Mouse (Mus musculus): ENCODE data around the gene Slit1.

Gene Slit1

GRCm38 (mm10) chr19:41743396-41743795, at the start of gene Slit1:
Slit1 (minus strand) TSS chr19:41743665.
- no peak for DNase-seq (ENCODE audit: low read depth, low spot score)
- Histone ChIP-seq H3K36me3 (ENCODE audit: control insufficient read depth, insufficient read depth, low read length, poor library complexity, severe bottlenecking) (no peaks in the 10 kb centered on the region), H3K27me3 (ENCODE audit: control insufficient read depth, insufficient read depth, low read length, poor library complexity, severe bottlenecking) (no peaks in the 10 kb centered on the region)

DNA sequence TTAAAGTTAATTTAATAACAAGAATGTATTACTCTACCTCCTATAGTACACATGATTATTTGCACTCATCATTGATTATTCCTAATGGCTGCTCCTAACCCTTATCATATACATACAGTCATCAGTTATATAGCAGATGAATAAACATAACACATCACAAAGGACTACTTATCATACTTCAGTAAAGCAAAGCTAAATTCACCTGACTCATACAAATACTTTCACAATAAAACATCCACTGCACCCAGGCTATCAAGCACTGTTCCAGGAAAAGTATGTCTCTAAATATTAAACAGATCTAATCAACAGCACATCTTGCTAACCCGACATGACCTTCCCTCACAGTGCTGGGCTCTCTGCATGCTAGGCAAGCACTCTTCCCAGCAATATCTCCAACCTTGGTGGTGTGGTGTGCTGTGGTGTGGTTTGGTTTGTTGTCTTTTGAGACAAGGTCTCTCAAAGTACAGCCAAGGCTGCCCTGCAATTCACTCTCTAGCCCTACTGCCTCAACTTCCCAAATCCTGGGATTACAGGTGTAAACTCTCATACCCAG, 49.5 kb upstream of the Slit1 start:
- H3K36me3 ChIP-seq (ENCODE audit: control insufficient read depth, insufficient read depth, low read length, poor library complexity, severe bottlenecking), result no peaks in the 10 kb centered on the region
- no peak for DNase-seq (ENCODE audit: low read depth, low spot score)
- no peaks in the 10 kb centered on the region for H3K27me3 ChIP-seq (ENCODE audit: control insufficient read depth, insufficient read depth, low read length, poor library complexity, severe bottlenecking)

DNA sequence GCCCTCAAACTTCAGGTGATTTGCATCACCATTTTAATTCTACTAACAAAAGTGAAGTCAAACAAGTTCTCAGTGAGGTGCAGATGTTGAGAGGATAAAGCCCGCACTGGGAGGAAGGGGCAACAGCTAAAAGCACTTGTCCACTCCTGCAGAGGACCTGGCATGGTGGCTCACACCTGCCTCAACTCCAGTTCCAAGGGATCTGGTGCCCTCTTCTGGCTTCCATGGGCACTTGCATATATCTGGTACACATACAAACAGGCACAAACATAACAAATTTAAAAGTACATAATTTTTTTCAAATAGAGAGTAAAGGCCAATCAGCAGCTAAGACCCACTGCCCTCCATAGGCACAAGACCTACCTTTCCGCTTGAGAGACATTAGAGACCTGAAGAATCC, 47.9 kb upstream of the Slit1 start:
- Histone ChIP-seq H3K27me3 (ENCODE audit: control insufficient read depth, insufficient read depth, low read length, poor library complexity, severe bottlenecking) (no peaks in the 10 kb centered on the region), H3K36me3 (ENCODE audit: control insufficient read depth, insufficient read depth, low read length, poor library complexity, severe bottlenecking) (no peaks in the 10 kb centered on the region)
- DNase-seq (ENCODE audit: low read depth, low spot score), result peak; percentile 22

DNA sequence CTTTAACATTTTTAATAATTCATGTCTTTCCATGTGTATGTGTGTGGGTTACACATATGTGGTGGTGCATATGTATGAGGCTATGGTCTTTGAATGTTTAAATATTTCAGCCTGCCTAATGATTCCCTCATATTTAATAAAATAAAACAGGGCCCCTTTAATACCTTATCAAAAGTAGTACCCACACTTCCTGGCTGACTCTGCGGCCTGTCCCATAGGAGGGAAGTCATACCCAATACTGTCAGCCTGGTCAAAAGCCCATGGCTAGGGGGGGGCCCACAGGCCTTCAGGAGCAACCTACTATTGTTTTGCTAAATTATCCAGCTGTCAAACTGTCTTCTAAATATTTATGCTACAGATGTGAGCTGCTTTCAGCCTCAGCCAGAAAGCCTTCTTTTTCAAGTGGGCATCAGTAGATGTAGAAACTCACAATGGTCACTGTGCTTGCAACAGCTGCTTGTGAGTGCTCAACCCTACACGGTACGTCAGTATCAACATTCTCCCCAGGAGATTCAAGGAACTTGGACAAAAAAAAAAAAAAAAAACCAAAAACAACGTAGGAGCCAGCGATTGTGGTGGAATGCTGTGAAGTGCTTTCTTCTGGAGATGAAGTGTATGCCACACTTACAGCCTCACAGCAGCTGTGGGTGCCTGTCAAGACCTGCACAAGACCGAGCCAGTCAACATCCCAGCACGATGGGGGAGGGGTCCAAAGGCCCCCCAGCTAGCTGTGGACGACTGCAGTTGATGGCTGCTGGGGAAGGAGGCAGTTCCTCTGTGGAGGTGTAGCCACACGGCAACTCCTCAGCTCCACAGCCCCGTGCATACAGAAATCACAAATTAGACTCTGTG, 45.9 kb upstream of the Slit1 start:
- H3K27me3 ChIP-seq (ENCODE audit: control insufficient read depth, insufficient read depth, low read length, poor library complexity, severe bottlenecking), result no peaks in the 10 kb centered on the region
- DNase-seq (ENCODE audit: low read depth, low spot score), result no peak

DNA sequence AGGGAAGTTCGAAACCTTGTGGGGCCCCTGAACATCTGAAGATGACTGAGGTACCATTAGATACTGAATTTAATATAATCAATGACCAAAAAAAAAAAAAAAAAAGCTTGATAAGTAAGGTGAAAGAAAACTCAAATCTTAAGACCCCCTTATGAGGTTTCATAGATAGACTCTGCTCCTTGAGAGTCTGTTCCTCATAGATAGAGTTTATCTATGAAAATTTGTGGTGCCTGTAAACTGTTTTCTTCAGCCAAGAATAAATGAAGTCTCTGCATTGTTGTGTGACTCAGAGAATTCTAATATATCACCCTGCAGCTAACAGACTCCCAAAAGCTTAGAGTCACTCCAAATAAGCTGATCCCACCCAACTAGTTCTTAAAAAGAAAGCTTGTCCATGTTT, 43.4 kb upstream of the Slit1 start:
- no peaks in the 10 kb centered on the region for H3K27me3 ChIP-seq (ENCODE audit: control insufficient read depth, insufficient read depth, low read length, poor library complexity, severe bottlenecking)
- no peaks in the 10 kb centered on the region for H3K36me3 ChIP-seq (ENCODE audit: control insufficient read depth, insufficient read depth, low read length, poor library complexity, severe bottlenecking)
- DNase-seq (ENCODE audit: low read depth, low spot score), result no peak

More for the DNA sequence above, 45.9 kb upstream of the Slit1 start:
- H3K36me3 ChIP-seq (ENCODE audit: control insufficient read depth, insufficient read depth, low read length, poor library complexity, severe bottlenecking), result no peaks in the 10 kb centered on the region

GRCm38 (mm10) chr19:41777514-41777913, 34.0 kb upstream of the Slit1 start:
- Histone ChIP-seq H3K27me3 (ENCODE audit: control insufficient read depth, insufficient read depth, low read length, poor library complexity, severe bottlenecking) (no peaks in the 10 kb centered on the region), H3K36me3 (ENCODE audit: control insufficient read depth, insufficient read depth, low read length, poor library complexity, severe bottlenecking) (no peaks in the 10 kb centered on the region)
- DNase-seq (ENCODE audit: low read depth, low spot score), result no peak

GRCm38 (mm10) chr19:41768711-41769110, 25.2 kb upstream of the Slit1 start:
- H3K27me3 ChIP-seq (ENCODE audit: control insufficient read depth, insufficient read depth, low read length, poor library complexity, severe bottlenecking), result no peaks in the 10 kb centered on the region
- no peaks in the 10 kb centered on the region for H3K36me3 ChIP-seq (ENCODE audit: control insufficient read depth, insufficient read depth, low read length, poor library complexity, severe bottlenecking)
- peak; percentile 18 for DNase-seq (ENCODE audit: low read depth, low spot score)

DNA sequence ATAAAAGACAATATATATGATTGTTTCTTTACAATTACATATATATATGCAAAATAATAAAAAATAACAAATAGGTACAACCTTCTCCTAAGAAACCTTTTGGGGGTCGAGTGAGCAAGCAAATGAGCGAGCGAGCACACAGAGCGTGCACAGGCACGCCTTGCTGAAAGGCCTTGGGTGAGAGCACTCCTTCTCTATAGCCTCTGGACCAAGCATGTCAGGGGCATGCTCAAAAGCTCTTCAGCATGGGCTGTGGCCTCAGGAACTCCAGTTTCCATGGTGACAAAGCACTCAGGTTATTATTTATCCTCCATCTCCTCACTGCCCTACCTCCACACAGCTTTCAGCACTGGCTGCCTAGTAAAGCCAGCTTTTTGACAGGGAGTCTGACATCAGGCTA, 23.2 kb upstream of the Slit1 start:
- DNase-seq (ENCODE audit: low read depth, low spot score), result no peak
- H3K36me3 ChIP-seq (ENCODE audit: control insufficient read depth, insufficient read depth, low read length, poor library complexity, severe bottlenecking), result no peaks in the 10 kb centered on the region
- no peaks in the 10 kb centered on the region for H3K27me3 ChIP-seq (ENCODE audit: control insufficient read depth, insufficient read depth, low read length, poor library complexity, severe bottlenecking)

DNA sequence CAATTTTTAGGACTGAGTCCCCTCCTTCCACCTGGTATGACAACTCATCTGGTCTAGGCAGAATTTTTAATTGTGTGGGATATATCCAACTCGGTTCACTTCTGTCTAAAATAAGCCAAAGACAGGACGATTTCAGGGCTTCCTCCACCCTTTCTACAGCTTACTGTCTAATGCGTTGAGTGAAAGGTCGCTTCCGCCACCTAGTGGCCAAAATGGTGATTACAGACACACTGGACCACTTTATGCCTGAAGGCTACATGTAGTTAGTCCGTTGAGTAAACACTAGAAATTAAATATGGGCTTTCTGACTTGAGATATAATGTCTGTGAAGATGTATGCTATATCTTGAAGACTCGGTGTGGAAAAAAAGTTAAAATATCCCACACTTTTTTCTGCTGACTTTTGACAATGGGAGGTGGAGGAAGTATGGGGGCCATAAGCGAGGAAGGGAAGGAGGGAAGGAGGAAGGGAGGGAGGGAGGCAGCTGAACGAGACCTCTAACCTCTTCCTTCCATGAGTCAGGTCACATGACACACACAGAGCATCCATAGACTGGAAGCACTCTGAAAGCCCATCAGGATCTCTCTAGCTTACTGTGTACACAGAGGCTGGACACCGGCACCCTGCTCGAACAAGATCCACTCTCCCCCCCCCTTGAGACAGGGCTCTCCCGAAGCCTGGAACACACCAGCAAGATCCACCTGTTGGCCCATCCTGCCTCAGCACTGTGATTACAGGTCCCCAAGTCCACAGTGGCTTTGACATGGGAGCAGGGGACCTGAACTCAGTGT, 20.6 kb upstream of the Slit1 start:
- Histone ChIP-seq H3K36me3 (ENCODE audit: control insufficient read depth, insufficient read depth, low read length, poor library complexity, severe bottlenecking) (no peaks in the 10 kb centered on the region), H3K27me3 (ENCODE audit: control insufficient read depth, insufficient read depth, low read length, poor library complexity, severe bottlenecking) (no peaks in the 10 kb centered on the region)
- DNase-seq (ENCODE audit: low read depth, low spot score), result peak; percentile 92

DNA sequence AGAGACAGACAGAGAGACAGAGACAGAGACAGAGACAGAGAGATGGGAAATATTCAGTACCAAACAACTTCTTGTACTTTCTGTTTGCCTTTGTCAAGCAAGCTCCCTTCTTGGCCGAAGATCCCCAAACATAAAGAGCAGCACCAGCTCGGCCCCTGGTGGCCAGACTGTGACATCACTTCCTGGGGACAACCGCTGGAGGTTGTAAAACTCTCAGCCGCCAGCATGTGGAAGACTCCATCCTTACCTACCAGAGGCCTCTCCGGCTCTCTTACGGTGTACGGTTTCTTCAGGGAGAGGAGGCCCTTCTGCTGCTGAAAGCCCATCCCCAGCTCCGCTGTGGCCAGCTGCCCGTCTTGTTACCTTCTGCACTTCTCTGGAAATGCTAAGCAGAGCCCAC, 18.1 kb upstream of the Slit1 start:
- peak; percentile 41 for DNase-seq (ENCODE audit: low read depth, low spot score)
- H3K27me3 ChIP-seq (ENCODE audit: control insufficient read depth, insufficient read depth, low read length, poor library complexity, severe bottlenecking), result no peaks in the 10 kb centered on the region

GRCm38 (mm10) chr19:41759765-41760164, 16.3 kb upstream of the Slit1 start:
- no peaks in the 10 kb centered on the region for H3K36me3 ChIP-seq (ENCODE audit: control insufficient read depth, insufficient read depth, low read length, poor library complexity, severe bottlenecking)

More for the DNA sequence above, 18.1 kb upstream of the Slit1 start:
- no peaks in the 10 kb centered on the region for H3K36me3 ChIP-seq (ENCODE audit: control insufficient read depth, insufficient read depth, low read length, poor library complexity, severe bottlenecking)

GRCm38 (mm10) chr19:41759270-41759669, 15.8 kb upstream of the Slit1 start:
- no peaks in the 10 kb centered on the region for H3K27me3 ChIP-seq (ENCODE audit: control insufficient read depth, insufficient read depth, low read length, poor library complexity, severe bottlenecking)
- DNase-seq (ENCODE audit: low read depth, low spot score), result no peak

More at GRCm38 (mm10) chr19:41759765-41760164, 16.3 kb upstream of the Slit1 start:
- no peaks in the 10 kb centered on the region for H3K27me3 ChIP-seq (ENCODE audit: control insufficient read depth, insufficient read depth, low read length, poor library complexity, severe bottlenecking)
- no peak for DNase-seq (ENCODE audit: low read depth, low spot score)

DNA sequence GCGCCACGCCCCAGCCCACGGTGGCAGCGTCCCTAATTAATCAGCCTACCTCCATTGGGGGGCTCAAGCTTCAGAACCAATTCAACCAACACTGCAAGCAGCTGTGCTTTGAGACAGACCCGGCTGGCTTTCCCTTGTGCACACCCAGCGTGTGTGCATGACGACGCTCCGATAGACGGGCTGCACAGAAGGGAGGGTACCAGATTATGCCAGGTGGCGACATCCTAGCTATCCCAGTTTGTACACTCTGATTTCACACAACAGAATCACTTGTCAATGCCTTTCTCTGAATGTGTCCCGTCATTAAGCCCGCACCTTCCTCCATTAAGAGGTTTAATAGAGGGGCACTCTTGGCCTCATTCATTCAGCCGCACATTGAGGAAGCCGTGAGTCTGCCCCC, 11.3 kb upstream of the Slit1 start:
- no peaks in the 10 kb centered on the region for H3K27me3 ChIP-seq (ENCODE audit: control insufficient read depth, insufficient read depth, low read length, poor library complexity, severe bottlenecking)
- no peaks in the 10 kb centered on the region for H3K36me3 ChIP-seq (ENCODE audit: control insufficient read depth, insufficient read depth, low read length, poor library complexity, severe bottlenecking)
- DNase-seq (ENCODE audit: low read depth, low spot score), result no peak

More at GRCm38 (mm10) chr19:41759270-41759669, 15.8 kb upstream of the Slit1 start:
- no peaks in the 10 kb centered on the region for H3K36me3 ChIP-seq (ENCODE audit: control insufficient read depth, insufficient read depth, low read length, poor library complexity, severe bottlenecking)

- Histone ChIP-seq H3K36me3 (ENCODE audit: control insufficient read depth, insufficient read depth, low read length, poor library complexity, severe bottlenecking) (no peaks in the 10 kb centered on the region), H3K27me3 (ENCODE audit: control insufficient read depth, insufficient read depth, low read length, poor library complexity, severe bottlenecking) (no peaks in the 10 kb centered on the region)
- DNase-seq (ENCODE audit: low read depth, low spot score), result no peak
Measured at GRCm38 (mm10) chr19:41751906-41752305, 8.4 kb upstream of the Slit1 start.

DNA sequence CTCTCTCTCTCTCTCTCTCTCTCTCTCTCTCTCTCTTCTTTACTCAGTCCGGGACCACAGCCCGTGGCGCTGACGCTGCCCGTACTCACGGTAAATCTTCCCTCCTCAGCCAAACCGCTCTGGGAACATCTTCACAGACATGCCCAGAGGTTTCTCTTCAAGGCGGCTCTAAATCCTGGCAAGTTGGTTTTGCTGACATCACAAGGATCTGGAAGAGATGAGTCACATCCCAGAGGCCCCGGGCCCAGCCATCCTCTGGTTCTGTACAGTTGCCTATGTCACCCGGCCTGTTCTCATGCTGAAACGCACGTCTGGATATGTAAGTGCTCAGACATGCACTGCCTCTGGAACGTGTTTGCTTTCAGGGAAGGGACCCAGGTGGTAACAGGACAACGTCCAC, 4.0 kb upstream of the Slit1 start:
- no peaks in the 10 kb centered on the region for H3K27me3 ChIP-seq (ENCODE audit: control insufficient read depth, insufficient read depth, low read length, poor library complexity, severe bottlenecking)
- DNase-seq (ENCODE audit: low read depth, low spot score), result no peak

More for the DNA sequence above, 4.0 kb upstream of the Slit1 start:
- no peaks in the 10 kb centered on the region for H3K36me3 ChIP-seq (ENCODE audit: control insufficient read depth, insufficient read depth, low read length, poor library complexity, severe bottlenecking)
